Mouse (Mus musculus) midbrain, embryonic 10.5 days (tissue): ENCODE results near the gene Kidins220. TPM values are rescaled to one million over a fixed set of nuclear protein-coding genes. Genes with fewer than 3 reads are reported as not detected.

ENCODE experiments used
- DNase-seq: peaks from one replicate; pipeline ENCODE4 v3.0.0-alpha.2; 2017; ENCODE audit warnings: low spot score
- H3K27ac ChIP-seq: fragments of 300-500 bp; sonication (generic); replicated peaks from 2 replicates; pipeline ENCODE4 v1.5.1; 2016; ENCODE audit warnings: mild to moderate bottlenecking
- H3K27me3 ChIP-seq: fragments of 300-500 bp; sonication (generic); 2 replicates; pipeline ENCODE4 v1.6.1; 2016; ENCODE audit warnings: low read depth, mild to moderate bottlenecking; ENCODE audit not compliant: poor library complexity, severe bottlenecking
- H3K36me3 ChIP-seq: fragments of 300-500 bp; sonication (generic); 2 replicates; pipeline ENCODE4 v1.6.1; 2016; ENCODE audit warnings: mild to moderate bottlenecking, moderate library complexity
- H3K4me1 ChIP-seq: fragments of 300-500 bp; sonication (generic); 2 replicates; pipeline ENCODE4 v1.6.1; 2016
- H3K4me3 ChIP-seq: fragments of 300-500 bp; sonication (generic); 2 replicates; pipeline ENCODE4 v1.5.1; 2016; ENCODE audit warnings: mild to moderate bottlenecking, moderate library complexity
- H3K9me3 ChIP-seq: fragments of 300-500 bp; sonication (generic); replicated peaks from 2 replicates; pipeline ENCODE4 v1.6.1; 2016; ENCODE audit warnings: mild to moderate bottlenecking
- WGBS: fragments of 180-500 bp; shearing (Covaris S2); methylation state at CpG from one replicate; pipeline ENCODE4 v1.1.7; 2016; 5-methylcytosine and 5-hydroxymethylcytosine counted together
- polyA plus RNA-seq: library from polyadenylated mRNA; unstranded; fragments of >200 nt; fragmentation: Nextera tagmentation; extraction: Ambion mirVana; gene quantifications from 2 replicates; pipeline ENCODE4 v1.2.1, GENCODE M21; 2016

The Kidins220 gene
- polyA plus RNA-seq, 1 experiment from 2014 or later = 22.9 TPM

- Histone ChIP-seq H3K27ac (no peak overlapping the region), H3K27me3 (no peaks in the 10 kb centered on the region), H3K4me3 (no peak overlapping the region), H3K4me1 (peaks cover 3% of the 10 kb centered on the region; the same call in 1 of the 2 replicates), H3K36me3 (peaks cover 90% of the 10 kb centered on the region), H3K9me3 (no peaks in the 10 kb centered on the region)
- WGBS = 93% methylated on average over 5 of the region's 5 CpGs
- no peak for DNase-seq
Measured at GRCm38 (mm10) chr12:25014307-25014927, 39.7 kb downstream of the Kidins220 start.

DNA sequence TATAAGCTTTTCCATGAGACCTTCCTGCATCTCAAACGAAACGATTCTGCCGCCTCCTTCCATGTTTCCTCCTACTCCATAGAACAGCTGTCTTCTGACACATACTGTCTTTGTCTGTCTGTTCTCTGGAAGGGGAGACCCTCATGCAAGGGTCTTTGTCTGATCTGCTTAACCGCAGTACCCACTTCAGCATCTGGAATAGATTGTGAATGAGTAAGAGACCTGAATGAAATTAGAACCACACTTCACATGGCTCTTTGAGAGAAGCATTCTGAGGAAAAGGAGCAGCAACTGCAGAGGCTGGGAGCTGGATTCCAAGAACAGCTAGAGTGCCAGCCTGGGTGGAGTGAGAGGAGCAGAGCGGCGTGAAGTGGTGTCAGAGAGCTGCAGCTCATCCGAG is 40.2 kb downstream of the Kidins220 start:
- H3K4me1 ChIP-seq = peaks cover 3% of the 10 kb centered on the region; the same call in 1 of the 2 replicates
- peaks cover 85% of the 10 kb centered on the region for H3K36me3 ChIP-seq
- no peaks in the 10 kb centered on the region for H3K27me3 ChIP-seq
- no peak for DNase-seq
- H3K9me3 ChIP-seq = no peaks in the 10 kb centered on the region
- WGBS = 90% methylated on average over 7 of the region's 7 CpGs
- H3K4me3 ChIP-seq = no peak overlapping the region
- no peak overlapping the region for H3K27ac ChIP-seq

DNA sequence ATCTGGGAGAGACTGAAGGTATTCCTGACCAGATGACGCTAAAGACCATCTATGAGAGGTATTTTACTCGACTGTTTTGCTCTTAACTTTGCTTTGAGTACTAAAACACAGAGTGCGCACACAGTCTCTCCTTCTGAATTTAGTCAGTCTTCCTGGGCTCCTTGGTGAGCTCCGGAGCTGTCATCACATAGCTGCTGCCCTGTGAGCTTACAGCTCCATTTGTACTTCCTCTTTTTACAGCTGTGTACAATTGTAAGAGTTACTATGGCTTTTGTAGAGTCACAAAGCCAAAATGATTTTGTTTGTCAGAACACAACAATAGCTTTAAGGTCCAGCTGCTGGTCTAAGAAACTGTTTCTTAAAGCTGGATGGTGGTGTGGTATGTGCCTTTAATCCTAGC is 42.3 kb downstream of the Kidins220 start:
- H3K4me1 ChIP-seq = no peaks in the 10 kb centered on the region
- H3K27ac ChIP-seq = no peak overlapping the region
- H3K9me3 ChIP-seq = no peaks in the 10 kb centered on the region
- H3K4me3 ChIP-seq = no peak overlapping the region
- no peaks in the 10 kb centered on the region for H3K27me3 ChIP-seq
- WGBS = 90% methylated on average over 4 of the region's 4 CpGs
- peaks cover 75% of the 10 kb centered on the region for H3K36me3 ChIP-seq
- no peak for DNase-seq

DNA sequence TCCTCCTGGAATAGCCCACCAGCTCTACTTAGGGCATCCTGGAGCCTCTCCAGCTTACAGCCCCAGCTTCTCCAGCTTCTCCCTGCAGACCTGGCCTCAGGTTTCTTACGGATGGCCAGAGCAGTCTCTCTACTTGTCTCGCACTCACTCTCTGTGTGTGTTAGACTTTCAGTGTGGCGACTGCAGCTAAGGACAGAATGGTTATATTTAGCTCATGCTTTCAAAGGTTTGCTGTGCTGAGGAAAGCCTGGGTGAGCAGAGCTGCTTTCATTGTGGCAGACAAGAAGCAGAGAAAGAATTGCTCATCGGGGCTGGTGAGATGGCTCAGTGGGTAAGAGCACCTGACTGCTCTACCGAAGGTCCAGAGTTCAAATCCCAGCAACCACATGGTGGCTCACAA is 46.3 kb downstream of the Kidins220 start:
- Histone ChIP-seq H3K27me3 (no peaks in the 10 kb centered on the region), H3K4me1 (no peaks in the 10 kb centered on the region), H3K27ac (no peak overlapping the region), H3K4me3 (no peak overlapping the region), H3K36me3 (peaks cover 38% of the 10 kb centered on the region), H3K9me3 (no peaks in the 10 kb centered on the region)
- 89% methylated on average over 5 of the region's 5 CpGs for WGBS
- no peak for DNase-seq

DNA sequence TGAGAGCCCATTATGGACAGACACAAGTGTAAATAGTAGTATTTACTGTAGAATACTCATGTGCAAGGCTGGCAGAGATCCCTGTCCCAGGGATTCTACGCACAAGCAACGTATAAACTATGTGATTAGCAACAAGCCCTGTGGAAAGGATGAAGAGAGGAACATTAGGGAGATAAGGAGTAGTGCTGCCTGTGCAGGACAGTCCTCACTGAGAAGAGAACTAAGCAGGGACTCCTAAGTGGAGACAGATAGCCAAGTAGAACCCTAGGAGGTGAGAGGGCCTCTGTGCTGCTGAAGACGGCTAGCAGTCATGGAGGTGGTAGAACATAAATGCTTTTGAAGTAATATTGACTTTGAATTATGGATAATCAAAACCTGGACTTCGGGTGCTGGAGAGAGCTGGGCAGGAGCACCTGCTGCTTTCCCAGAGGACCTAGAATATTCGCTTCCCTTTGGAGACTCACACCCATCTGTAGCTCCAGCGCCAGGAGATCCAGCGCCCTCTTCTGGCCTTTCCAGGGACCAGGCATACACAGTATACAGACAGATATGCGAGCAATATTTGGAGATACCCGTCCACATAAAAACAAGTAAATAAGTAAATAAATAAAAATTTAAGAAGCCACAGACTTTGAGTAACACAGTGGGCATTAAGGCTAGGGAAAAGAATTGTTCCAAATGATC is 50.3 kb downstream of the Kidins220 start:
- Histone ChIP-seq H3K9me3 (no peaks in the 10 kb centered on the region), H3K27ac (no peak overlapping the region)
- 67% methylated on average over 9 of the region's 9 CpGs for WGBS

GRCm38 (mm10) chr12:25026308-25026707 is 51.6 kb downstream of the Kidins220 start:
- Histone ChIP-seq H3K27me3 (no peaks in the 10 kb centered on the region), H3K36me3 (peaks cover 6% of the 10 kb centered on the region; the same call in 1 of the 2 replicates), H3K9me3 (no peaks in the 10 kb centered on the region), H3K27ac (no peak overlapping the region), H3K4me1 (no peaks in the 10 kb centered on the region), H3K4me3 (no peak overlapping the region)
- 93% methylated on average over 7 of the region's 7 CpGs for WGBS
- no peak for DNase-seq

More for the DNA sequence above, 50.3 kb downstream of the Kidins220 start:
- DNase-seq = no peak
- Histone ChIP-seq H3K4me3 (no peak overlapping the region), H3K4me1 (no peaks in the 10 kb centered on the region), H3K36me3 (peaks cover 6% of the 10 kb centered on the region), H3K27me3 (no peaks in the 10 kb centered on the region)

DNA sequence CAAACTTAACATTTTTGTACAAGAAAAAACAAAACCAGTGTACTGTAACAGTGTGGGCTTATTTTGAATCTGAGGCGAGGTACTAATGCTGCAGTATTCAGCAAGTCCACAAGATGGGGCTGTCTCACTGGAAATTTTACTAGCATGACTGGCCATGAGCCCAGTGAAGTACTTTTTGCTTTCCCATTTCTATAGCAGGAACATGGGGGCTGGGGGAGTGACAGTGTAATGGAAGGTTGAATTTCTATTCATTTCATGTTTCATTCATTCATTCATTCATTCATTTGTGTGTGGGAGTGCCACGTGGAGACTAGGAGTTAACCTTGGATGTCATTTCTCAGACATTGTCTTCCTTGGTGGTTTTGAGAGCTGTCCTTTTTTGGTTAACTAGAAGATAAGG is 52.7 kb downstream of the Kidins220 start:
- Histone ChIP-seq H3K27me3 (no peaks in the 10 kb centered on the region), H3K27ac (no peak overlapping the region), H3K4me1 (no peaks in the 10 kb centered on the region), H3K4me3 (no peak overlapping the region), H3K36me3 (peaks cover 6% of the 10 kb centered on the region; the same call in 1 of the 2 replicates), H3K9me3 (no peaks in the 10 kb centered on the region)
- 30% methylated on average over 2 of the region's 2 CpGs for WGBS
- DNase-seq = peak; percentile 37

DNA sequence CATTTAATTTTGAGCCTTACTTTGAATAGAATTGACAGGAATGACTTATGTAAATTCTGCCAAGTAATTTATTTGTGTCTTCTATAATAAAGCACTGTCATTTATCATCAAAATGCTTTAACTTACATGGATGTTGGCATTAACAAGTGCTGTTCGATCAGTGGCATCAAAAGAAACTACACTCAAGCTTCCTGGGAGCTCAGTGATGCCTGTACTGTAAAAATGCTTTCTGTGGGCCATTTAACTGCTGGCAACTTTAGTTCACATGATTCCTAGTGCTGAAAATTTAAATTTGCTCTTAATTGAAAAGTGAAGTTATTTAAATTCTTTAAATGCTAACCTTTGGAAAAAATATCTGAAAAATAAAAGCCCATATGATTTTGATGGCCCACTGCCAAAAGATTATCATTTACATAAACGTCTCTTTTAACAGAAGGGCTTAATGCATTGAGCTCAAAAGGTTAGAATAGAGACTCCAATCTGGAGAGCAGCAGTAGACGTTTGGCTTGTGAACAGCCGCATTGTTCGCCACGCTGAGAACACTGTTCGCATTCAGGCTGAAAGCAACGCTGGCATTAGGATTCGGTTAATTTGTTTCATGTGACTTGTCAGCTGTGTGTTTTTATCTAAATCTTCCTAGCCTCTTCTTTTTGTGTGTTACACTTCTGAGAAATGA is 59.1 kb downstream of the Kidins220 start:
- peaks cover 25% of the 10 kb centered on the region for H3K4me1 ChIP-seq
- H3K9me3 ChIP-seq = no peaks in the 10 kb centered on the region
- 34% methylated on average over 9 of the region's 9 CpGs for WGBS
- no peak overlapping the region; the same call in 1 of the 2 replicates for H3K27ac ChIP-seq
- peaks cover 4% of the 10 kb centered on the region; the same call in 1 of the 2 replicates for H3K27me3 ChIP-seq
- no peak overlapping the region for H3K4me3 ChIP-seq
- DNase-seq = no peak
- peaks cover 10% of the 10 kb centered on the region for H3K36me3 ChIP-seq

GRCm38 (mm10) chr12:25034338-25034953 is 59.7 kb downstream of the Kidins220 start:
- Histone ChIP-seq H3K27me3 (peaks cover 4% of the 10 kb centered on the region; the same call in 1 of the 2 replicates), H3K4me1 (peaks cover 25% of the 10 kb centered on the region), H3K36me3 (peaks cover 10% of the 10 kb centered on the region), H3K4me3 (no peak overlapping the region), H3K27ac (no peak overlapping the region; the same call in 1 of the 2 replicates), H3K9me3 (no peaks in the 10 kb centered on the region)
- WGBS = 76% methylated on average over 8 of the region's 8 CpGs
- DNase-seq = no peak

GRCm38 (mm10) chr12:25036024-25036423 is 61.3 kb downstream of the Kidins220 start:
- Histone ChIP-seq H3K27me3 (peaks cover 4% of the 10 kb centered on the region; the same call in 1 of the 2 replicates), H3K4me3 (no peak overlapping the region), H3K27ac (no peak overlapping the region), H3K9me3 (no peaks in the 10 kb centered on the region), H3K4me1 (peaks cover 25% of the 10 kb centered on the region), H3K36me3 (peaks cover 11% of the 10 kb centered on the region)
- DNase-seq = no peak
- WGBS = 87% methylated on average over 3 of the region's 3 CpGs

DNA sequence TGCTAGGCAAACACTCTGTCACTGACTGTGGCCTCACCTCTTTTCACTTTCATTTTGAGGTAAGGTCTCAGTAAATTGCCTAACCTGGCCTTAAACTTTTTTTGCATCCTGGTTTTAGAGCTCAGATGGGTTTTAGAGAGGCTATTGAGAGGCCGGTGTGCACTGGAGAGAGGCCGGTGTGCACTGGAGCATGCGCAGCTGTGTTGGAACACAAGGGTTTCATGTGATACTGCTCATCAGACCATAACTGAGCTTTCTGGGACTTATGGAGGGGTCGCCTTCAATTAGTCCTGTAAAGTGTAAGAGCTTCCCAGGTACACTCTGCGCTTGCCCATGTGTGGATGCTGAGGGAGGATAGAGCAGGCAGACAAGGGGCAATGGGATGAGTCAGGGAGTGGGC is 62.5 kb downstream of the Kidins220 start:
- peaks cover 25% of the 10 kb centered on the region for H3K4me1 ChIP-seq
- H3K27me3 ChIP-seq = peaks cover 4% of the 10 kb centered on the region; the same call in 1 of the 2 replicates
- no peaks in the 10 kb centered on the region for H3K9me3 ChIP-seq
- H3K4me3 ChIP-seq = no peak overlapping the region
- H3K27ac ChIP-seq = no peak overlapping the region
- DNase-seq = no peak
- H3K36me3 ChIP-seq = peaks cover 14% of the 10 kb centered on the region
- WGBS = 70% methylated on average over 5 of the region's 5 CpGs

GRCm38 (mm10) chr12:25037681-25038472 is 63.2 kb downstream of the Kidins220 start:
- Histone ChIP-seq H3K27ac (no peak overlapping the region), H3K9me3 (no peaks in the 10 kb centered on the region), H3K27me3 (peaks cover 4% of the 10 kb centered on the region; the same call in 1 of the 2 replicates), H3K4me3 (no peak overlapping the region), H3K36me3 (peaks cover 14% of the 10 kb centered on the region), H3K4me1 (peaks cover 25% of the 10 kb centered on the region)
- WGBS = 87% methylated on average over 9 of the region's 9 CpGs
- DNase-seq = no peak
